Mouse (Mus musculus) embryonic fibroblast, embryonic 13.5 days (primary cell): ENCODE measurements around the gene Calhm5.

Source experiments
- CTCF ChIP-seq: IDR thresholded peaks from 2 replicates; pipeline ENCODE4 v1.5.1; 2011; ENCODE audit warnings: mild to moderate bottlenecking, control low read depth, low read length, moderate library complexity, borderline replicate concordance; ENCODE audit not compliant: insufficient read depth
- POLR2A ChIP-seq: IDR thresholded peaks from 2 replicates; pipeline ENCODE4 v1.6.1; 2011; ENCODE audit warnings: low read depth, mild to moderate bottlenecking, control low read depth, low read length, moderate library complexity

DNA sequence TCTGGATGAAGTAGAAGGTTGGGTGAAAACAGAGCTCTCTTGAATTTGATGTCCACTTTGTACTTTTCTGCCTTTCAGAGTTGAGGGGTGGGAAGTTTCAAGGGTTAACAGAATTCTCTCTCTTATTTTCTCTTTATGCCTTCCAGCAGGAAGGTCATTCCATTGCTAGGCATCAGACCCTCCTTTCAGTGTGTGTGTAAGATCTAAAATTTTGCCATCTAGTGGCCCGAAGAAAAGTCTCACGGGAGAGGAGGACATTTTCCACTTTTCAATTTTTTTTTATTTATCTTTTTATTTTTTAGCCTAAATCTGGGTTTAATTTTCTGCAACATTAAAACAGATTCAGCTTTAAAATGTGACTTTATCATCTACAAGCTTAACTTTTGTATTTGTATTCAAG is 24.7 kb downstream of the Calhm5 start:
- TF ChIP-seq POLR2A = no peak
- TF ChIP-seq CTCF = no peak
